Mouse (Mus musculus): Measurements from ENCODE around the gene Creb5. TPM values are rescaled to one million over a fixed set of nuclear protein-coding genes. Genes with fewer than 3 reads are reported as not detected.
A peak's percentile ranks its signal among the peaks of the same experiment; 100 is the strongest.

The Creb5 gene
- polyA plus RNA-seq, 1 experiment from 2014 or later, result 8.9 TPM

GRCm38 (mm10) chr6:53549409-53549808 is 262.3 kb downstream of the Creb5 start:
- H3K27ac ChIP-seq, result no peak overlapping the region
- no peaks in the 10 kb centered on the region for H3K36me3 ChIP-seq (ENCODE audit: inconsistent target)
- no peak overlapping the region for H3K4me3 ChIP-seq (ENCODE audit: inconsistent target)
- WGBS (ENCODE audit: missing documents), result 28% methylated on average over 6 of the region's 6 CpGs
- no peaks in the 10 kb centered on the region for H3K79me2 ChIP-seq (ENCODE audit: inconsistent target)

- no peak overlapping the region for H3K27ac ChIP-seq
- H3K79me2 ChIP-seq (ENCODE audit: inconsistent target), result no peaks in the 10 kb centered on the region
- 23% methylated on average over 5 of the region's 6 CpGs for WGBS (ENCODE audit: missing documents)
These were observed 269.0 kb downstream of the Creb5 start for GRCm38 (mm10) chr6:53556050-53556449.

GRCm38 (mm10) chr6:53560928-53561327 is 273.9 kb downstream of the Creb5 start:
- H3K36me3 ChIP-seq (ENCODE audit: inconsistent target), result no peaks in the 10 kb centered on the region
- WGBS (ENCODE audit: missing documents), result 92% methylated on average over 4 of the region's 5 CpGs

More at GRCm38 (mm10) chr6:53556050-53556449, 269.0 kb downstream of the Creb5 start:
- Histone ChIP-seq H3K4me3 (ENCODE audit: inconsistent target) (no peak overlapping the region), H3K36me3 (ENCODE audit: inconsistent target) (no peaks in the 10 kb centered on the region)

GRCm38 (mm10) chr6:53562586-53562985 is 275.5 kb downstream of the Creb5 start:
- H3K79me2 ChIP-seq (ENCODE audit: inconsistent target), result no peaks in the 10 kb centered on the region
- H3K4me3 ChIP-seq (ENCODE audit: inconsistent target), result no peak overlapping the region
- 92% methylated on average over 7 of the region's 7 CpGs for WGBS (ENCODE audit: missing documents)
- no peak overlapping the region for H3K27ac ChIP-seq
- H3K36me3 ChIP-seq (ENCODE audit: inconsistent target), result no peaks in the 10 kb centered on the region

More at GRCm38 (mm10) chr6:53560928-53561327, 273.9 kb downstream of the Creb5 start:
- Histone ChIP-seq H3K4me3 (ENCODE audit: inconsistent target) (no peak overlapping the region), H3K79me2 (ENCODE audit: inconsistent target) (no peaks in the 10 kb centered on the region), H3K27ac (no peak overlapping the region)

GRCm38 (mm10) chr6:53563546-53564185 is 276.6 kb downstream of the Creb5 start:
- WGBS (ENCODE audit: missing documents), result 96% methylated on average over 16 of the region's 16 CpGs
- no peaks in the 10 kb centered on the region for H3K79me2 ChIP-seq (ENCODE audit: inconsistent target)
- no peaks in the 10 kb centered on the region for H3K36me3 ChIP-seq (ENCODE audit: inconsistent target)
- H3K27ac ChIP-seq, result no peak overlapping the region
- no peak overlapping the region for H3K4me3 ChIP-seq (ENCODE audit: inconsistent target)

- Histone ChIP-seq H3K79me2 (ENCODE audit: inconsistent target) (peaks cover 13% of the 10 kb centered on the region), H3K4me3 (ENCODE audit: inconsistent target) (no peak overlapping the region), H3K27ac (no peak overlapping the region), H3K36me3 (ENCODE audit: inconsistent target) (no peaks in the 10 kb centered on the region)
- WGBS (ENCODE audit: missing documents), result 84% methylated on average over 3 of the region's 3 CpGs
These were observed 282.4 kb downstream of the Creb5 start for GRCm38 (mm10) chr6:53569436-53569835.

- Histone ChIP-seq H3K36me3 (ENCODE audit: inconsistent target) (no peaks in the 10 kb centered on the region), H3K4me3 (ENCODE audit: inconsistent target) (no peak overlapping the region), H3K79me2 (ENCODE audit: inconsistent target) (peaks cover 28% of the 10 kb centered on the region), H3K27ac (peak overlapping the region; percentile 95)
- 95% methylated on average over 4 of the region's 4 CpGs for WGBS (ENCODE audit: missing documents)
These were observed 283.8 kb downstream of the Creb5 start for GRCm38 (mm10) chr6:53570906-53571305.

GRCm38 (mm10) chr6:53571571-53572122 is 284.6 kb downstream of the Creb5 start:
- 8% methylated on average over 4 of the region's 4 CpGs for WGBS (ENCODE audit: missing documents)

GRCm38 (mm10) chr6:53572456-53572855 is 285.4 kb downstream of the Creb5 start:
- Histone ChIP-seq H3K4me3 (ENCODE audit: inconsistent target) (no peak overlapping the region), H3K27ac (peak overlapping the region; percentile 95), H3K36me3 (ENCODE audit: inconsistent target) (peaks cover 3% of the 10 kb centered on the region; the same call in 1 of the 2 replicates), H3K79me2 (ENCODE audit: inconsistent target) (peaks cover 43% of the 10 kb centered on the region)
- 74% methylated on average over 3 of the region's 4 CpGs for WGBS (ENCODE audit: missing documents)

More at GRCm38 (mm10) chr6:53571571-53572122, 284.6 kb downstream of the Creb5 start:
- no peaks in the 10 kb centered on the region for H3K36me3 ChIP-seq (ENCODE audit: inconsistent target)
- H3K79me2 ChIP-seq (ENCODE audit: inconsistent target), result peaks cover 35% of the 10 kb centered on the region
- H3K4me3 ChIP-seq (ENCODE audit: inconsistent target), result no peak overlapping the region
- H3K27ac ChIP-seq, result peak overlapping the region; percentile 95

- H3K27ac ChIP-seq, result peak overlapping the region; percentile 95
- peaks cover 7% of the 10 kb centered on the region; the same call in 1 of the 2 replicates for H3K36me3 ChIP-seq (ENCODE audit: inconsistent target)
- H3K79me2 ChIP-seq (ENCODE audit: inconsistent target), result peaks cover 50% of the 10 kb centered on the region
- peak overlapping the region; percentile 65 for H3K4me3 ChIP-seq (ENCODE audit: inconsistent target)
- WGBS (ENCODE audit: missing documents), result 8% methylated on average over 16 of the region's 16 CpGs
These were observed 286.1 kb downstream of the Creb5 start for GRCm38 (mm10) chr6:53572979-53573710.

GRCm38 (mm10) chr6:53573711-53574065 is 286.6 kb downstream of the Creb5 start:
- H3K27ac ChIP-seq, result peak overlapping the region; percentile 95
- WGBS (ENCODE audit: missing documents), result under 1% methylated on average over 6 of the region's 6 CpGs
- H3K79me2 ChIP-seq (ENCODE audit: inconsistent target), result peaks cover 55% of the 10 kb centered on the region
- H3K36me3 ChIP-seq (ENCODE audit: inconsistent target), result peaks cover 9% of the 10 kb centered on the region; the same call in 1 of the 2 replicates
- peak overlapping the region; percentile 65 for H3K4me3 ChIP-seq (ENCODE audit: inconsistent target)

- Histone ChIP-seq H3K4me3 (ENCODE audit: inconsistent target) (peak overlapping the region; percentile 65), H3K79me2 (ENCODE audit: inconsistent target) (peaks cover 60% of the 10 kb centered on the region), H3K36me3 (ENCODE audit: inconsistent target) (peaks cover 13% of the 10 kb centered on the region; the same call in 1 of the 2 replicates), H3K27ac (peak overlapping the region; percentile 95; the same call in 1 of the 2 replicates)
- WGBS (ENCODE audit: missing documents), result 93% methylated on average over 12 of the region's 12 CpGs
These were observed 287.0 kb downstream of the Creb5 start for GRCm38 (mm10) chr6:53574097-53574496.

GRCm38 (mm10) chr6:53575191-53575590 is 288.1 kb downstream of the Creb5 start:
- peak overlapping the region; percentile 65 for H3K4me3 ChIP-seq (ENCODE audit: inconsistent target)
- H3K36me3 ChIP-seq (ENCODE audit: inconsistent target), result peaks cover 19% of the 10 kb centered on the region
- H3K79me2 ChIP-seq (ENCODE audit: inconsistent target), result peaks cover 70% of the 10 kb centered on the region
- WGBS (ENCODE audit: missing documents), result 92% methylated on average over 3 of the region's 4 CpGs
- no peak overlapping the region for H3K27ac ChIP-seq

GRCm38 (mm10) chr6:53575836-53576235 is 288.8 kb downstream of the Creb5 start:
- H3K27ac ChIP-seq, result no peak overlapping the region
- 92% methylated on average over 3 of the region's 3 CpGs for WGBS (ENCODE audit: missing documents)
- H3K4me3 ChIP-seq (ENCODE audit: inconsistent target), result no peak overlapping the region
- H3K36me3 ChIP-seq (ENCODE audit: inconsistent target), result peaks cover 24% of the 10 kb centered on the region
- H3K79me2 ChIP-seq (ENCODE audit: inconsistent target), result peaks cover 77% of the 10 kb centered on the region

- 96% methylated on average over 6 of the region's 6 CpGs for WGBS (ENCODE audit: missing documents)
- no peak overlapping the region for H3K27ac ChIP-seq
- H3K4me3 ChIP-seq (ENCODE audit: inconsistent target), result no peak overlapping the region
- H3K36me3 ChIP-seq (ENCODE audit: inconsistent target), result peaks cover 24% of the 10 kb centered on the region
- peaks cover 87% of the 10 kb centered on the region for H3K79me2 ChIP-seq (ENCODE audit: inconsistent target)
These were observed 289.8 kb downstream of the Creb5 start for GRCm38 (mm10) chr6:53576841-53577240.
